Mouse (Mus musculus): ENCODE data around the gene Epb41l1.

DNA sequence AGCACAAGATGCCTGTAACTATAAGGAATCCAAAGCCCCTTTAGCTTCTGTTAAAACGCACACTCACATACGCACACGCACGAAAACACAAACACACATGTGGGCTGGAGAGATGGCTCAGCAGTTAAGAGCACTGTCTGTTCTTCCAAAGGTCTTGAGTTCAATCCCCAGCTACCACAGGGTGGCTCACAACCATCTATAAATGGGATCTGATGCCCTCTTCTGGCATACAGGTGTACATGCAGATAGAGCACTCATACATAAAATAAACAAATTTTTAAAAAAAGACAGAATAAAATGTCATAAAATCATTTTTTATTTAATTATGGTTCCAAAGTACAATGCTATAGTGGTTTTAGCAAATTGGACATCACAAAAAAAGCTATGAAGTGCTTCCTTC, 26.4 kb upstream of the Epb41l1 start:
- TF ChIP-seq EP300 (IDR thresholded peaks at IDR 0.05; ENCODE audit: low read depth) (no peak), CTCF (IDR thresholded peaks at IDR 0.05; ENCODE audit: low read depth) (peak; percentile 30)
